Mouse (Mus musculus): Measurements from ENCODE around the gene Dcst1. TPM values are rescaled to one million over a fixed set of nuclear protein-coding genes. Genes with fewer than 3 reads are reported as not detected.

Gene Dcst1
- polyA plus RNA-seq, 2 experiments = 0.11 to 0.18 TPM

DNA sequence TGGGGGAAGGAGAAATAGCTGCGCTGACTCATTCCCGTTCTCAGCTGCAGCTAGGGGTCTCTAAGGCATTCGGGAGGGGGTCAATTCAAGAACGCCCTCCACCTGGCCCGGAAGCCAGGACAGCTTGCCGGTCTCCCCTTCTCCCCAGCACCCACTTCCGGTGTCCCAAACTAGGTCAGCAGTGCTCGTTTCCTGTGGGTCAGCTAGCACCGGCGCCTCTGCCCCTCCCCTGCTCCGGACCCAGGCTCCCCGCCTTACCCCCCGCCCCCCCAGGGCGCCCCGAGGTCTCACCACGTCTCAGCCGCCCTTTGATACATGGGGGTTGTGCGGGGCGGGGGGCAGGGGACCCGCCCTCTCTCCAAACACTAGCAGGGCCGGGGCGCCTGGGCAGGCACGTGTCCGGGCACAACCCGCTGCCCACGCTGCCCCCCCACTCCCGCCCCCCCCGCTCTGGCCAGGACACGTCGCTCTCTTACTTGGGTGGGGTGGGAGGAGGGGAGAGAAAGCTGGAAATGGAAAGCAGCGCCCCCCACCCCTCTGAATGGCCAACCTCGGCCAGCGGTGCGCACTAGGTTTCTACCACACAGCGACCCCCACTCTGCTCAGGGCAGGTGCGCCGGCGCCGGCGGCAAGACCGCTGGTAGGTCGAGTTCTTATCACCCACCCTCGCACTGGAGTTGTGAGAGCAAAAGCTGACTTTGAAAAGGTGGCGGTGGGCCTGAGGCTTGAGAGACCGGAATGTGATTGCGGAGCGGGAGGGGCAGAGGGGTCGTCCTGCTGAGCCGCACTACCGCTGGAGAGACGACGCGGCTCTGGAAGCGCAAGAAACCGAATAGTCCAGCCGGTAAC lies 26.8 kb upstream of the Dcst1 start:
- no peak for DNase-seq (ENCODE audit: low spot score)
- Histone ChIP-seq H3K4me2 (replicated peaks; ENCODE audit: low read depth, low read length, severe bottlenecking) (peak overlapping the region; percentile 99), H3K9me3 (ENCODE audit: control insufficient read depth, low read length) (no peaks in the 10 kb centered on the region), H3K4me1 (ENCODE audit: control insufficient read depth, insufficient read depth, low read length) (peaks cover 34% of the 10 kb centered on the region), H3K4me3 (replicated peaks; ENCODE audit: low read length) (peak overlapping the region; percentile 37), H3K9ac (ENCODE audit: low read depth, low read length, severe bottlenecking) (peak overlapping the region; percentile 55), H3K36me3 (ENCODE audit: control insufficient read depth, insufficient read depth, low read length) (no peaks in the 10 kb centered on the region), H3K27ac (replicated peaks; ENCODE audit: low read depth, low read length) (no peak overlapping the region), H3K27me3 (ENCODE audit: control insufficient read depth, insufficient read depth, low read length) (peaks cover 6% of the 10 kb centered on the region; the same call in 1 of the 2 replicates)
- no peak for TF ChIP-seq POLR2A (IDR thresholded peaks at IDR 0.05; ENCODE audit: borderline replicate concordance, extremely low read depth, insufficient read depth, insufficient read length)
- WGBS = under 1% methylated on average over 47 of the region's 56 CpGs
- no peak for ATAC-seq (ENCODE audit: low FRiP score, low read depth)

DNA sequence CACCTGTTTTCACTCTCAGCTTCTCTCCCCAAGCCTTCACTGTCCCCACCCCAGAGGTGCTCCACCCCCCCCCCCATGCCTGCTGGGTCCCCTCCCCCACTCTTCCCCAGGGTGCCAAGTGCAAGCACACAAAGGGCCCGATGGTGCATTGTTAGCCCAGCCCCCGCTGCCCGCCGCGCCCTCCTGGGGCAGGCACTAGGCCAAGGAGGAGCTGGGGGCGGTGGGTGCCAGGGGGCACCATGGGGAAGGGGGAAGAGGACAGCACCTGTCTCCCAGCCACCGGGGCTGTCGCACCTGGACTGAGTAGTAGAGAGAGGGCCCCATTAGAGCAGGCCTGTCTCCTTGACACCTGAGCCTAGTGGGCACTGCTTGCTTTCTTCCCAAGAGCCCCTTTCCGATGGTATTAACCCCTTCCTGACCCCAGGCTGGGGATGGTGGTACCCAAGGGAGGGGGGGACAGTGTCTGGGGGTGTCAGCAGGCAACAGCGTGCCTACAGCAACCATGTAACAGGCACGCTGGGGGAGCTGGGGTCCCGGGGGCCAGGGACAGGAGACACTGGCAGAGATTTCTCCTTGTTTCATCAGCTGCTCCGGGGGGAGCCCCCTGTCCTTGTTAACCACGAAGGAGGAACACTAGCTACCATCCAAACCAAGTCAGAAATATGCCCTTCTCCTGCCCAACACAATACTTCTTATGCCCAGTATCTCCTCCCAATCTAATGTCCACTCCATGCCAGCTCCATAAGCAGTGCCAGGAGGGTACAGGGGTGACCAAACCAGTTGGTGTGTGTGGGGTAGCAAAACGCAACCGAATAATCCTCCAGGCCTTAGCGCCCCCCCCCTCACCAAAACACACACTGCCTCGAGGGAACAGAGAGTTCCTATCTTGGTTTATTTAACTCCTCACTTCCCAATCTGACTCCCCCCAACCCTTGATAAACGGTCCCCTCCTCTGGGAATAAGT lies 25.9 kb upstream of the Dcst1 start:
- Histone ChIP-seq H3K36me3 (ENCODE audit: control insufficient read depth, insufficient read depth, low read length) (no peaks in the 10 kb centered on the region), H3K4me2 (replicated peaks; ENCODE audit: low read depth, low read length, severe bottlenecking) (peak overlapping the region; percentile 99), H3K4me1 (ENCODE audit: control insufficient read depth, insufficient read depth, low read length) (peaks cover 28% of the 10 kb centered on the region), H3K27me3 (ENCODE audit: control insufficient read depth, insufficient read depth, low read length) (peaks cover 6% of the 10 kb centered on the region; the same call in 1 of the 2 replicates), H3K9me3 (ENCODE audit: control insufficient read depth, low read length) (no peaks in the 10 kb centered on the region), H3K9ac (ENCODE audit: low read depth, low read length, severe bottlenecking) (0 out of 2 replicates have a peak overlapping the region, but pooled peaks have one; percentile 55), H3K27ac (replicated peaks; ENCODE audit: low read depth, low read length) (no peak overlapping the region), H3K4me3 (replicated peaks; ENCODE audit: low read length) (peak overlapping the region; percentile 37)
- DNase-seq (ENCODE audit: low spot score) (no peak), ATAC-seq (ENCODE audit: low FRiP score, low read depth) (no peak)
- no peak for TF ChIP-seq POLR2A (IDR thresholded peaks at IDR 0.05; ENCODE audit: borderline replicate concordance, extremely low read depth, insufficient read depth, insufficient read length)
- WGBS = 14% methylated on average over 19 of the region's 19 CpGs

DNA sequence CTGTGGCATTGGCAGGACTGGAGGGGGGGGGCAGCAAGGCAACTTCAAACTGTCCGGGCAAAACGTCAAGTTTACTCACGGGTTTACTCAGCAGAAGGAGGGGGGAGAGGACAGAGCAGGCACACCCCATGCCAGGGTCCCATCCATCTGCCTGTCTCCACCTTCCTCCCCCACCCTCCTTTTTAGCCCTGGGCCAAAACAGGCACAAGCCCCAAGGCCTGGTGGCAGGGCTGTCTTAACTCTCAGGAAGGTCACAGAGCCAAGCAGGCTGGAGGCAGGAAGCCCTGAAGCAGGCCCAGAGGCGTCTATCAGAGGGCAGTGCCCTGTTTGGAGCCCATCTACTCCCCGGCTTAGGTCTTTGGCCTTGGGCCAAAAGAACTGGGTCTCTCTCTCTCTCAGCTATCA lies 25.1 kb upstream of the Dcst1 start:
- ATAC-seq (ENCODE audit: low FRiP score, low read depth) = no peak
- Histone ChIP-seq H3K27ac (replicated peaks; ENCODE audit: low read depth, low read length) (no peak overlapping the region), H3K9me3 (ENCODE audit: control insufficient read depth, low read length) (no peaks in the 10 kb centered on the region), H3K36me3 (ENCODE audit: control insufficient read depth, insufficient read depth, low read length) (no peaks in the 10 kb centered on the region), H3K9ac (ENCODE audit: low read depth, low read length, severe bottlenecking) (no peak overlapping the region), H3K4me3 (replicated peaks; ENCODE audit: low read length) (no peak overlapping the region), H3K27me3 (ENCODE audit: control insufficient read depth, insufficient read depth, low read length) (peaks cover 6% of the 10 kb centered on the region; the same call in 1 of the 2 replicates), H3K4me2 (replicated peaks; ENCODE audit: low read depth, low read length, severe bottlenecking) (no peak overlapping the region), H3K4me1 (ENCODE audit: control insufficient read depth, insufficient read depth, low read length) (peaks cover 24% of the 10 kb centered on the region)
- WGBS = 39% methylated on average over 4 of the region's 5 CpGs
- no peak for DNase-seq (ENCODE audit: low spot score)
- no peak for TF ChIP-seq POLR2A (IDR thresholded peaks at IDR 0.05; ENCODE audit: borderline replicate concordance, extremely low read depth, insufficient read depth, insufficient read length)

DNA sequence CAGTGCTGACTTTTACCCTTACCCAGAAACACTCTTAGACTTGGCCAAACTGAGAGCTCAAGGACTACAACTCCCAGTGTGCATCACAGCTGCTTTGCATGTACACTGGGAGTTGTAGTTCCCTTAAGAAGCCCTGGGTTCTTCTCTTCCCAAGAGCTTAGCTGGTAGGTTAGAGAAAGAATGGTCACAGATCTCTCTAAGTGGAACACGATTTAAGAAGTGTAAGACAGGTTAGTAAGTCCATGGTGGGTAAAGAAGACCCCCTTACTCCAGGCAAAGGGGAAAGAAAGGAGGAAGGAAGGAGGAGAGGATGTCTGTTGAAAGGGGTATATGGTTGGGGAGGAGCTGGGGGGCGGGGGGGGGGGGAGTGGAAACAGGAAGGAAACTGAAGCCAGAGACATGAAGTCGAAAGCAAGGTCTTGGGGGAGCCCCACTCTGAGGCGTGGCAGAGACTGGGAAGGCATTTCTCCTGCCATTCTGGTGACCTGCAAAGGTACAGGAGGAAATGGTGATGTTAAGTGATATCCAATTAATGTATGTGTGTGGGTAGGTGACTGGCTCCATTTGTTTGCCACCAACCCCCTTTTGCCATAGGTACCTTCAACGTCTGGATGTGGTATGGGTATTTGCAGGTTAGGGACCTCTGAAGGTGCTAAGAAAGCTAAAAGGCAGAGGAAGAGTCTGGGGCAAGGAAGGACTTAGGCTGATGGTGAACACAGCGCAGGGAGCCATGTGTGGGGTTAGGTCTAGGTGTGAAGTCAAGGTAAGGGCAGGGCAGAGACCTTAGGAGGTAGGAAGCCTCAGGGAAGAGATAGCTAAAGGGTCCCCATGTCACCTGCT lies 24.1 kb upstream of the Dcst1 start:
- ATAC-seq (ENCODE audit: low FRiP score, low read depth) = no peak
- Histone ChIP-seq H3K36me3 (ENCODE audit: control insufficient read depth, insufficient read depth, low read length) (no peaks in the 10 kb centered on the region), H3K27ac (replicated peaks; ENCODE audit: low read depth, low read length) (no peak overlapping the region), H3K4me2 (replicated peaks; ENCODE audit: low read depth, low read length, severe bottlenecking) (no peak overlapping the region), H3K4me1 (ENCODE audit: control insufficient read depth, insufficient read depth, low read length) (peaks cover 26% of the 10 kb centered on the region), H3K27me3 (ENCODE audit: control insufficient read depth, insufficient read depth, low read length) (peaks cover 6% of the 10 kb centered on the region; the same call in 1 of the 2 replicates), H3K4me3 (replicated peaks; ENCODE audit: low read length) (no peak overlapping the region), H3K9ac (ENCODE audit: low read depth, low read length, severe bottlenecking) (no peak overlapping the region), H3K9me3 (ENCODE audit: control insufficient read depth, low read length) (no peaks in the 10 kb centered on the region)
- DNase-seq (ENCODE audit: low spot score) = peak; percentile 41
- 62% methylated on average over 5 of the region's 6 CpGs for WGBS
- no peak for TF ChIP-seq POLR2A (IDR thresholded peaks at IDR 0.05; ENCODE audit: borderline replicate concordance, extremely low read depth, insufficient read depth, insufficient read length)

All from limb, embryonic 14.5 days (tissue).